Mouse (Mus musculus): ENCODE results near the gene RPS10-NUDT3. TPM values are rescaled to one million over a fixed set of nuclear protein-coding genes. Genes with fewer than 3 reads are reported as not detected.
"Not testable (repeated sequence)": the region's sequence is repeated elsewhere in the genome, so short reads cannot be mapped to it uniquely, and the experiment has no call there.

Gene RPS10-NUDT3
- polyA plus RNA-seq, 1 experiment from 2014 or later = not detected

DNA sequence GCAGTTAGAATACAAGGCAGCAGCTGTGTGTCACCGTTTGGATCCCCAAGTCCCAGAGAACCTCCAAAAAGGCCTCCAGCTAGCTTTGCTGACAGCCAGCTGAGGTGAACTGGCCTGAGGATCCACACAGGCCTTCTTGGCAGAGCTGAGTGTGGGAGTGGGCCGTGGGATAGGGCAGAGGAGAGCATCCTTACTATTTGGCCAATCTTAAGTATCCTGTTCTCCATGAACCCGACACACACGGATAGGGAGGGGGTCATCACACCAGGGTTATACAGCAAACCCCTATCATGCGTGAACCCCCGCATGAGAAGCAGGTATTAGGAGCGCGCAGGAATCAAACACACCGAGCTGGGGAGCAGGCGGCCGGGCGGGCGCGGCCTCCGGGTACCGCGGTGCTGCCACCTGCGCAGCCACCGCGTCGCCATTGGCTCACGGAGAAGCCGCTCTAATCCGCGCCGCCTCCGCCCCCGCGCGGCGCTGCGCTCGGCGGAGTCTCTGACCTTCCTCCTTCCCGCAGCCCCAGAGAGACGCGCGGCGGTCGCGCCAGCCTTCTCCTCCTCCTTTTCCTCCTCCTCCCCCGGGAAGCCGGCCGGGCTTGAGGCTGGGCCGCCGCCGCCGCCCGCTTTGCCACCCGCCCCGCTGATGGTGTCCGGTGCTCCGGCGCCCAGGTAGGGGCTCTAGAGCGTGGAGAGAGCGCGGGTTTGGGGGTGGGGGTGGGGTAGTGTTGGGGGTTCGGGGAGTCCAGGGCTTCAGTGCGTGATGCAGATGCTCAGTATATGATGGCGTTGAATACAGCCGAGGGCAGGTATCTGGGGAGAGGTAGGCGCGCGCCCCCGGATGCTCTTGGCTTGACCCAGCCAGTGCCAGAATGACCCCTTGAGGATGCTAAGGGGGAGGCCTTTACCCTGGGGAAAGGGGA is 20.3 kb upstream of the RPS10-NUDT3 start, which contains the start of gene Pacsin1:
Pacsin1 (plus strand) TSS at position 421 of the 922 bp plus-strand sequence.
- 2% methylated on average over 65 of the region's 65 CpGs for WGBS
- Histone ChIP-seq H3K9ac (no peak within 1 kb of the TSS), H3K36me3 (no peaks in the 10 kb centered on the region), H3K4me2 (peak within 1 kb of the TSS; percentile 67), H3K27me3 (replicated peaks) (peaks cover 31% of the 10 kb centered on the region), H3K9me3 (no peaks in the 10 kb centered on the region), H3K27ac (no peak within 1 kb of the TSS), H3K4me3 (replicated peaks) (peak within 1 kb of the TSS; percentile 38), H3K4me1 (peaks cover 11% of the 10 kb centered on the region)
- no peak for ATAC-seq (ENCODE audit: insufficient read depth, low FRiP score, low read depth)

DNA sequence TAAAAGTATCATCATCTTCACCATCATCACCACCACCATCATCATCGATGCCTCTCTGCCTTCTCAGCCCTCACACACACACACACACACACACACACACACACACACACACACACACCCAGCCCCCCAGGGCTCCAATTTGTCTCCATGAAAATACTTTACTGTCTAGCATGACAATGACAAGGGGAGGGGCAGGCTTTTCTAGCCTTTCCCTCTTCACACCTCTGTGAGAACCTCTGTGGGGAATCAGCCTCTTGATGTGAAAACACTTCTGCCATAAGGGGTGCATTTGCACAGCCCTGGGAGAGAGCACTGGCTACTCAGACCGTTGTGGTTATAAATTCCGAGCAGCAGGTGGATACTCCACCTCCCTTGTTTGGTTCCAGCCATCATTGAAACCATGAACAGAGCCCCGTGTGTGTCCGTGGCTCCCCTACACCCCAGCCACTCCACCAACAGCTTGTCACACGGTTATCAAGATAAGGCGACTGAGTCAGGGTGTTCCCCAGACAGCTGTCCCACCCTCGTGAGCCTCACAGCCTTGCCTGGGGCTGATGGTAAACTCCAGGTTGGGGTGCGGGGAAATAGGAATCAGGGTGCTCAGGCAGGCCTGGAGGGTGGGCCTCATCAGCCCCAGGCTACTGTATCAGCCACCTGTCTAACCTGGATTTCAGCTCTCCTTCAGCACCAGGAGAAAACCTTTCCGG is 18.4 kb upstream of the RPS10-NUDT3 start:
- Histone ChIP-seq H3K4me3 (replicated peaks) (no peak overlapping the region), H3K27me3 (replicated peaks) (peaks cover 31% of the 10 kb centered on the region)

DNA sequence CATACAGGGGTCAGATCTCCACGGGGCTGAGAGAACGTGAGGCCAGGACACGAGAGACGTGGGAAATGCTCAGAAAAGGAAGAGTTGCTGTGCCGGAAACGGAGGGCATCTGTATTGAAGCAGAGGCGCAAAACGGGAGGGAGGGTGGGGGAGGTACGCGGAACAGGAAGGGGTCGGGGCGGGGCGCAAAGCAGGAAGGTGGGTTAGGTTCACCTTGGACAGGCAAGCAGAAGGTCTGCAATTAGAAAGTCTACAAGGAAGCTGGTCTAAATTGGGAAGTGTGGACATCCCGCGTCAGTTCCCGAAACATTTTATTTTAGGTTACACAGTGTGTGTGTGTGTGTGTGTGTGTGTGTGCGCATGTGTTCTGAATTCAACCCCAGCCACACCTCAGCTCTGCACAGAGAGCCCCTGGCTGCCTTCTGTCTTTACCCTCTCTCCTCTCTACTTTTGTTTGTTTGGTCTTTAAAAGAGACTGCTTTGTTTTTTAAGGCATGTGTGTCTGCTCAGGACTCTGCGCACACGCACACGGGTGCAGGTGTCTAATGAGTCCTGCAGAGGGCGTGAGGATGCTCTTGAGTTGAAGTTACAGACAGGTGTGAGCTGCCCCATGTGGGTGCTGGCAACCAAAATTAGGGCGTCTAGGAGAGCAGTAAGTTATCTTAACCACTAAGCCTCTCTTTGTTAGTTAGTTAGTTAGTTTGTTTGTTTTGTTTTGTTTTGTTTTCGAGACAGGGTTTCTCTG is 17.2 kb upstream of the RPS10-NUDT3 start:
- WGBS = 72% methylated on average over 23 of the region's 23 CpGs
- no peak overlapping the region for H3K4me3 ChIP-seq (replicated peaks)

More for the DNA sequence above, 18.4 kb upstream of the RPS10-NUDT3 start:
- ATAC-seq (ENCODE audit: insufficient read depth, low FRiP score, low read depth) = no peak
- no peak overlapping the region for H3K27ac ChIP-seq
- H3K9ac ChIP-seq = no peak overlapping the region
- 53% methylated on average over 10 of the region's 10 CpGs for WGBS
- peaks cover 11% of the 10 kb centered on the region for H3K4me1 ChIP-seq
- no peaks in the 10 kb centered on the region for H3K9me3 ChIP-seq
- H3K4me2 ChIP-seq = no peak overlapping the region
- H3K36me3 ChIP-seq = no peaks in the 10 kb centered on the region

DNA sequence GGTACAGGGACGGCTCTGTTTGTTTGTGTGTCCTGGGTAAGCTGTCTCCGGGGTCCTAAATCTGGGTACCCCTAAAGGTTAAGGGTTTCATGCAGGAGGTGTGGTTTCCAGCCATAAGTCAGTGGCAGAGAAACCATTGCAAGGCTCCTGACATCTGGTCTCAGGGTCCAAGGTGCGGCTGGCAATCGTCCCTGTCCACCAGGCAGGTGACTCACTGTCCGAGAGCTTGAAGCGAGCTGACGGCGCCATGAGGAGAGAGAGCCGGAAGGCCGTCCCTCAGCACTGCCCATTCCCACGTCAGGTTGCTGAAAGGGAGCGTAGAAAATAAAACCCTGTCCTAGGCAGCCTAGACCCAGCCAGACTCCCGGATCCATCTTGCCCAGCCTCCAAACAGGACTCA is 15.6 kb upstream of the RPS10-NUDT3 start:
- 77% methylated on average over 13 of the region's 13 CpGs for WGBS
- Histone ChIP-seq H3K4me2 (no peak overlapping the region), H3K4me3 (replicated peaks) (no peak overlapping the region), H3K27me3 (replicated peaks) (peaks cover 10% of the 10 kb centered on the region), H3K9me3 (no peaks in the 10 kb centered on the region), H3K4me1 (peaks cover 4% of the 10 kb centered on the region; the same call in 1 of the 2 replicates), H3K36me3 (no peaks in the 10 kb centered on the region), H3K27ac (no peak overlapping the region), H3K9ac (no peak overlapping the region)
- ATAC-seq (ENCODE audit: insufficient read depth, low FRiP score, low read depth) = no peak

More for the DNA sequence above, 17.2 kb upstream of the RPS10-NUDT3 start:
- Histone ChIP-seq H3K4me1 (peaks cover 11% of the 10 kb centered on the region), H3K27me3 (replicated peaks) (peaks cover 26% of the 10 kb centered on the region), H3K36me3 (no peaks in the 10 kb centered on the region), H3K9me3 (no peaks in the 10 kb centered on the region), H3K27ac (no peak overlapping the region), H3K4me2 (no peak overlapping the region), H3K9ac (no peak overlapping the region)
- ATAC-seq (ENCODE audit: insufficient read depth, low FRiP score, low read depth) = no peak

DNA sequence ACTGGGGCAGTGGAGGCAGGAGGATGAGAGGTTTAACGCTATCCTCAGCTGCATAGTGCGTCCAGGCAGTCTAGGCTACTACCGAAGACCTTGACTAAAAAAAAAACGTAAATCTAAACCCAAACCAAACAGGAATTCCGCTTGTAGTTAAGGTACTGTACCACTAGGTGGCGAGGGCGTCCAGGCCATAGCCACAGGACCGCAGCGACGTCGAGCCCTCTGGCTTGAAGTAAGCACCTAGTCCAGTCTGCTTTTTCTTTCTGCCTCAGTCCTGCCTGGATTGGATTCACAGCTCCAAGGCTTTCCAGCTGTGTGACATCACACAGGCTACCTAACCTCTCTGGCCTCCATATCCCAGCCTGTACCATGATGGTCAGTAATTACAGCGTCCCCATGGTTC is 15.1 kb upstream of the RPS10-NUDT3 start:
- no peak overlapping the region for H3K4me2 ChIP-seq
- no peak overlapping the region for H3K9ac ChIP-seq
- H3K27me3 ChIP-seq (replicated peaks) = peaks cover 6% of the 10 kb centered on the region
- WGBS = 9% methylated on average over 12 of the region's 12 CpGs
- ATAC-seq (ENCODE audit: insufficient read depth, low FRiP score, low read depth) = no peak
- H3K36me3 ChIP-seq = no peaks in the 10 kb centered on the region
- H3K4me3 ChIP-seq (replicated peaks) = no peak overlapping the region
- H3K9me3 ChIP-seq = no peaks in the 10 kb centered on the region
- no peak overlapping the region for H3K27ac ChIP-seq
- H3K4me1 ChIP-seq = no peaks in the 10 kb centered on the region

DNA sequence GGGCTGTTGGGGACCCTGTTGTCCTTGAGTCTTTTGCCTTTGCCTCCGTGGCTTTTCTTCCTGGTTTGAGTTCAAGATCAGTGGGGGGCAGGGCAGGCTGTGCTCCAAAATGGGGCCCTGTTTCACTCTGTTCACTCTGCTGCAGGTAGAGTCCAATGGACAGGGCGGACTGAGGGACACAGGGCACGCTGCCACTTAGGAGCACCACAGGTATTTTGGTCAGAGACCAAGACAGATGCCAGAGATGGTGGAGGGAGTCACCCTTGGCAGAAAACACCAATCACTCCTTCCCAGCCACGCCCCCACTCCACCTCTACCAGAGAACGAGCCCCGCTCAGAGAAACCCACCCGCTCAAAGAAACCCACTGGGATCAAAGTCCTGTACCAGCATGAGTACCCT is 10.8 kb upstream of the RPS10-NUDT3 start:
- 43% methylated on average over 7 of the region's 7 CpGs for WGBS
- no peak overlapping the region for H3K4me2 ChIP-seq
- H3K9ac ChIP-seq = no peak overlapping the region
- H3K9me3 ChIP-seq = no peaks in the 10 kb centered on the region
- H3K4me1 ChIP-seq = peaks cover 12% of the 10 kb centered on the region; the same call in 1 of the 2 replicates
- H3K27ac ChIP-seq = no peak overlapping the region
- H3K4me3 ChIP-seq (replicated peaks) = no peak overlapping the region
- H3K36me3 ChIP-seq = no peaks in the 10 kb centered on the region
- ATAC-seq (ENCODE audit: insufficient read depth, low FRiP score, low read depth) = no peak
- no peaks in the 10 kb centered on the region for H3K27me3 ChIP-seq (replicated peaks)

DNA sequence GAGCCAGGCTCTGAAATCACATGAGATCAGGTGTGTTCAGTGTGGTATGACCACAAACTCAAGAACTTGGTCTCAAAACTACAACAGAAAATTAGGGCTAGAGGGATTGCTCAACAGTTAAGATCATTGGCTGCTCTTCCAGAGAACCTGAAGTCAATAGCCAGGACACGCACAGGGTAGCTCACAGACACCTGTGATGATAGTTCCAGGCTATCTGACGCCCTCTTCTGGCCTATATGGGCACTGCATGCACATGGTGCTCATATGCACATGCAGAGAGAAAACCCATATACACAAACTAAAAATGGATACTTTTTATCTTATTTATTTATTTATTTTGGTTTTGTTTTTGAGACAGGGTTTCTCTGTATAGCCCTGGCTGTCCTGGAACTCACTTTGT is 9.6 kb upstream of the RPS10-NUDT3 start:
- peaks cover 12% of the 10 kb centered on the region; the same call in 1 of the 2 replicates for H3K4me1 ChIP-seq
- ATAC-seq (ENCODE audit: insufficient read depth, low FRiP score, low read depth) = no peak
- H3K9ac ChIP-seq = no peak overlapping the region
- no peaks in the 10 kb centered on the region for H3K27me3 ChIP-seq (replicated peaks)
- H3K27ac ChIP-seq = no peak overlapping the region
- H3K4me2 ChIP-seq = no peak overlapping the region
- no peaks in the 10 kb centered on the region for H3K36me3 ChIP-seq
- no peak overlapping the region for H3K4me3 ChIP-seq (replicated peaks)
- 44% methylated on average over 2 of the region's 2 CpGs for WGBS
- H3K9me3 ChIP-seq = no peaks in the 10 kb centered on the region

DNA sequence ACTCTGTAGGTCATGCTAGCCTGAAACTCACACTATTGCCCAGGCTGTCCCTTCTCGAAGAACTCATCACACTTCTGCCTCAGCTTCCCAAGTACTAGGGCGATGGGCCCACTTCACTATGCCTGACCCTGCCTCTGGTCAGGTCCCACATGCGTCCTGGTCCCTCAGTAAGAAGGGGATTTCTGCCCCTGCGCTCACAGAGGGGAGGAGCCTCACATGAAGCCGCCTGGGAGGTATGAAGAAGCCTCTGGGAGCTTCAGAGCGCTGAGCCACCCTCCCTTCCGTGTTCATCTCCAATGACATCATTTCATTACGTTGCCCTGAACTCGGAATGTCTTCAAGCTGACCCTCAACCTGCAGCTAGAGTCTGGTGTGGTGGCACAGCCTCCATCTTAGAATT is 8.7 kb upstream of the RPS10-NUDT3 start:
- no peak for ATAC-seq (ENCODE audit: insufficient read depth, low FRiP score, low read depth)
- Histone ChIP-seq H3K4me2 (no peak overlapping the region), H3K4me1 (peaks cover 12% of the 10 kb centered on the region; the same call in 1 of the 2 replicates), H3K9me3 (no peaks in the 10 kb centered on the region), H3K27me3 (replicated peaks) (no peaks in the 10 kb centered on the region), H3K36me3 (no peaks in the 10 kb centered on the region), H3K4me3 (replicated peaks) (no peak overlapping the region), H3K27ac (no peak overlapping the region), H3K9ac (no peak overlapping the region)
- 81% methylated on average over 9 of the region's 9 CpGs for WGBS

DNA sequence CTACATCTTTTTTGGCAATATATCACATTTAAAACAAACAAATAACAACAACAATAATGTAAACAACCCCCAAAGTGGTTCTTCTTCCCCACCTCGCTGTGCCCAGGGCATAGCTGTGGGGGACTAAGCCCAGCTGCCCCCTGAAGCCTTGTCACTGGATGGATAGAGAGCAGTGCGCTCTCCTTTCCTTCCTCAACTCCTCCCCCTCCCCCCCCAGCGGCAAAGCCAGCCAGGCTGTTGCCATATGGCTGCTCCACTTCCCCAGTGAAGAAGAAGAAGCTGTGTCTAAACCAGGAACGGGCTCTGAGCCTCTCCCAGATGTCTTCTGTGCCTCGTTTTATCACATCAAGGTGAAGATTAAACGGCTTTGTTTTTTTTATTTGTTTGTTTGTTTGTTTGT is 8.1 kb upstream of the RPS10-NUDT3 start:
- no peak overlapping the region for H3K9ac ChIP-seq
- no peak overlapping the region for H3K4me3 ChIP-seq (replicated peaks)
- 0 out of 2 replicates have a peak overlapping the region, but pooled peaks have one; percentile 46 for H3K27ac ChIP-seq
- no peaks in the 10 kb centered on the region for H3K36me3 ChIP-seq
- H3K4me2 ChIP-seq = peak overlapping the region; percentile 5; the same call in 1 of the 2 replicates
- peaks cover 12% of the 10 kb centered on the region; the same call in 1 of the 2 replicates for H3K4me1 ChIP-seq
- no peak for ATAC-seq (ENCODE audit: insufficient read depth, low FRiP score, low read depth)
- WGBS = 29% methylated on average over 6 of the region's 6 CpGs
- H3K27me3 ChIP-seq (replicated peaks) = no peaks in the 10 kb centered on the region
- H3K9me3 ChIP-seq = no peaks in the 10 kb centered on the region

DNA sequence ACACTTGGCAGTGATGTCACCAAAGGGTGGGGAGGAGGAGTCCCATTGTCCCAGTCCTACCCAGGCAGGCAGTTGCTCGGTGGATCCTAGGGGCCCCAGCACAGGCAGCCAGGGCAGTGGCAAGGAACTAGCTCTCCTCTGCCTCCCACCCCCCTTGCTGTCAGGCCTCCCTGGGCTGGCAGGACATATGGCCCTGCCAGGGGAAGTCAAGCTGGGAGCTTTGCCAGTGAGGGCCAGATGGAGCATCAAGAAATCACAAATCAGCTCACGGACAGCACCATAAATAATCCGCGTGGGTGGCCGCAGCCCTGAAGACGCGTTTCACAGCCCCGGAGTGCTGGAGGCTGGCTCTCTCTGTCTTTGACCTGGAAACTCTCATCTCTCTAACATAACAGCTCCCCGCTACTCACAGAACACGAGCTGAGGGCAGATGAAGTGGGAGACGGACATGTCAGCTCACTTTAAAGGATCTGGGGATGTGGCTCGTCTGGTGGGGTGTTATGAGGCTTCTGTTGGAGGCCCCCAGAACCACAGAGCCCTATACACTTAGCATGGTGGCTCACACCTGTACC is 7.6 kb upstream of the RPS10-NUDT3 start:
- H3K4me2 ChIP-seq = peak overlapping the region; percentile 5; the same call in 1 of the 2 replicates
- H3K27ac ChIP-seq = 0 out of 2 replicates have a peak overlapping the region, but pooled peaks have one; percentile 46
- no peaks in the 10 kb centered on the region for H3K36me3 ChIP-seq
- 23% methylated on average over 12 of the region's 12 CpGs for WGBS
- ATAC-seq (ENCODE audit: insufficient read depth, low FRiP score, low read depth) = peak; percentile 53; the same call in 1 of the 2 replicates
- no peaks in the 10 kb centered on the region for H3K27me3 ChIP-seq (replicated peaks)
- no peak overlapping the region for H3K4me3 ChIP-seq (replicated peaks)
- H3K9me3 ChIP-seq = no peaks in the 10 kb centered on the region
- no peak overlapping the region for H3K9ac ChIP-seq
- H3K4me1 ChIP-seq = peaks cover 12% of the 10 kb centered on the region; the same call in 1 of the 2 replicates

DNA sequence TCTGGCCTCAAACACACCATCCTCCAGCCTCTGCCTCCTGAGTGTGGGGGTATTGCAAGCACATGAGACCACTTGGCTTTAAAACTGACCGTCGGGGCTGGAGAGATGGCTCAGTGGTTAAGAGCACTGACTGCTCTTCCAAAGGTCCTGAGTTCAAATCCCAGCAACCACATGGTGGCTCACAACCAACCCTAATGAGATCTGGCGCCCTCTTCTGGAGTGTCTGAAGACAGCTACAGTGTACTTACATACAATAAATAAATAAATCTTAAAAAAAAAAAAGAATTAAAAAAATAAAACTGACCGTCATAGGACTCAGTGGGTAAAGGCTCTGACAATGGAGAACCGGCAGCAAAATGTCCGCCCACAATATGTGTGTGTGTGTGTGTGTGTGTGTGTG is 4.8 kb upstream of the RPS10-NUDT3 start:
- not testable (repeated sequence) for H3K36me3 ChIP-seq; H3K9ac ChIP-seq; H3K4me3 ChIP-seq (replicated peaks); ATAC-seq (ENCODE audit: insufficient read depth, low FRiP score, low read depth); H3K9me3 ChIP-seq; H3K27me3 ChIP-seq (replicated peaks); H3K27ac ChIP-seq; H3K4me2 ChIP-seq
- WGBS = 82% methylated on average over 6 of the region's 6 CpGs
- H3K4me1 ChIP-seq = peaks cover 22% of the 10 kb centered on the region
